Mouse (Mus musculus) adrenal gland (tissue): ENCODE results near the gene Ifit1bl2.
"Not testable (repeated sequence)": the region's sequence is repeated elsewhere in the genome, so short reads cannot be mapped to it uniquely, and the experiment has no call there.

ENCODE experiments used
- intact Hi-C: fragments of 180-260 bp; cut with DNase I; formaldehyde crosslinking; loops from one replicate; pipeline ENCODE4 v1.15.1; 2025

The Ifit1bl2 gene

GRCm38 (mm10) chr19:34612243-34613001, 28.1 kb downstream of the Ifit1bl2 start:
- intact Hi-C loops, result not testable (repeated sequence)

GRCm38 (mm10) chr19:34610118-34610517, 30.4 kb downstream of the Ifit1bl2 start:
- intact Hi-C loops, result not testable (repeated sequence)

- intact Hi-C loops, result not testable (repeated sequence)
Observed at GRCm38 (mm10) chr19:34607237-34608051, 33.1 kb downstream of the Ifit1bl2 start, which contains the start of gene Ifit3b. Ifit3b (plus strand) TSS chr19:34607970.

- intact Hi-C loops, result no loop called here
Observed at GRCm38 (mm10) chr19:34605472-34605871, 35.1 kb downstream of the Ifit1bl2 start.

GRCm38 (mm10) chr19:34601888-34602287, 38.7 kb downstream of the Ifit1bl2 start, which contains the start of gene Ifit1bl1:
Ifit1bl1 (minus strand) TSS chr19:34601956.
- intact Hi-C loops, result not testable (repeated sequence)

GRCm38 (mm10) chr19:34599250-34599649, 41.3 kb downstream of the Ifit1bl2 start:
- intact Hi-C loops, result not testable (repeated sequence)

- intact Hi-C loops, result no loop called here
Observed at GRCm38 (mm10) chr19:34598341-34598740, 42.2 kb downstream of the Ifit1bl2 start.

GRCm38 (mm10) chr19:34596811-34597210, 43.7 kb downstream of the Ifit1bl2 start:
- intact Hi-C loops, result no loop called here

GRCm38 (mm10) chr19:34594523-34594922, 46.0 kb downstream of the Ifit1bl2 start:
- intact Hi-C loops, result not testable (repeated sequence)

GRCm38 (mm10) chr19:34593456-34593855, 47.1 kb downstream of the Ifit1bl2 start:
- intact Hi-C loops, result no loop called here

GRCm38 (mm10) chr19:34588959-34589358, 51.6 kb downstream of the Ifit1bl2 start:
- intact Hi-C loops, result no loop called here

- intact Hi-C loops, result not testable (repeated sequence)
Observed at GRCm38 (mm10) chr19:34587898-34588692, 52.4 kb downstream of the Ifit1bl2 start.

- intact Hi-C loops, result not testable (repeated sequence)
Observed at GRCm38 (mm10) chr19:34585740-34586458, 54.6 kb downstream of the Ifit1bl2 start.

GRCm38 (mm10) chr19:34583126-34583766, 57.3 kb downstream of the Ifit1bl2 start, which contains the start of gene Ifit3:
Ifit3 (plus strand) TSS chr19:34583531.
- intact Hi-C loops, result not testable (repeated sequence)

GRCm38 (mm10) chr19:34582696-34583095, 57.8 kb downstream of the Ifit1bl2 start:
- intact Hi-C loops, result not testable (repeated sequence)

GRCm38 (mm10) chr19:34577121-34577520, 63.4 kb downstream of the Ifit1bl2 start:
- intact Hi-C loops, result no loop called here

GRCm38 (mm10) chr19:34573650-34574049, 66.9 kb downstream of the Ifit1bl2 start:
- intact Hi-C loops, result no loop called here

- intact Hi-C loops, result no loop called here
Observed at GRCm38 (mm10) chr19:34571080-34571479, 69.5 kb downstream of the Ifit1bl2 start.

GRCm38 (mm10) chr19:34569896-34570476, 70.6 kb downstream of the Ifit1bl2 start:
- intact Hi-C loops, result no loop called here
